Mouse (Mus musculus) MEL (cell line): ENCODE data around the gene Gm20388. TPM values are rescaled to one million over a fixed set of nuclear protein-coding genes. Genes with fewer than 3 reads are reported as not detected.

Experiments used
- DNase-seq: peaks from one replicate; pipeline ENCODE4 v3.0.0; 2011; ENCODE audit warnings: low read depth, low spot score
- H3K27ac ChIP-seq: 2 replicates; pipeline ENCODE4 v1.5.1; 2012; ENCODE audit warnings: low read depth, mild to moderate bottlenecking, control low read depth, low read length, moderate library complexity; ENCODE audit not compliant: control insufficient read depth
- H3K27me3 ChIP-seq, 2 experiments: fragments of 150-350 bp in 1 of 2; sonication (generic) in 1 of 2; 2 replicates each; pipeline ENCODE4 v1.6.1; 2012; ENCODE audit warnings: low read length in 2 of 2, mild to moderate bottlenecking in 2 of 2, improper control_type of control experiment in 1 of 2, moderate library complexity in 1 of 2; ENCODE audit not compliant: insufficient read depth in 2 of 2, control insufficient read depth in 1 of 2
- H3K36me3 ChIP-seq, 2 experiments: 2 replicates each; pipeline ENCODE4 v1.6.1; 2012 to 2014; ENCODE audit warnings: low read length in 2 of 2, improper control_type of control experiment in 1 of 2, inconsistent platforms in 1 of 2, mild to moderate bottlenecking in 1 of 2; ENCODE audit not compliant: insufficient read depth in 2 of 2, control insufficient read depth in 1 of 2
- H3K4me1 ChIP-seq, 2 experiments: fragments of 150-350 bp in 1 of 2; sonication (generic) in 1 of 2; 2 replicates each; pipeline ENCODE4 v1.6.1; 2012; ENCODE audit warnings: low read length in 2 of 2, improper control_type of control experiment in 1 of 2, mild to moderate bottlenecking in 1 of 2; ENCODE audit not compliant: insufficient read depth in 2 of 2, control insufficient read depth in 1 of 2
- H3K4me3 ChIP-seq, 2 experiments: fragments of 150-350 bp in 1 of 2; sonication (generic) in 1 of 2; 2 replicates each; pipeline ENCODE4 v1.5.1; 2012; ENCODE audit warnings: low read depth in 2 of 2, low read length in 2 of 2, mild to moderate bottlenecking in 2 of 2, moderate library complexity in 2 of 2, control low read depth in 1 of 2, improper control_type of control experiment in 1 of 2; ENCODE audit not compliant: control insufficient read depth in 1 of 2, insufficient read depth in 1 of 2
- H3K79me2 ChIP-seq: 2 replicates; pipeline ENCODE4 v1.6.1; 2012; ENCODE audit warnings: mild to moderate bottlenecking, low read length, moderate library complexity; ENCODE audit not compliant: control insufficient read depth, poor library complexity, insufficient read depth
- H3K9ac ChIP-seq: 2 replicates; pipeline ENCODE4 v1.6.1; 2012; ENCODE audit warnings: low read depth, mild to moderate bottlenecking, control low read depth, low read length, moderate library complexity; ENCODE audit not compliant: control insufficient read depth, poor library complexity, severe bottlenecking
- H3K9me3 ChIP-seq: fragments of 150-350 bp; sonication (generic); replicated peaks from 2 replicates; pipeline ENCODE4 v1.6.1; 2012; ENCODE audit warnings: mild to moderate bottlenecking, low read length, improper control_type of control experiment, moderate library complexity; ENCODE audit not compliant: insufficient read depth
- CTCF ChIP-seq, 3 experiments: IDR thresholded peaks in 2 of 3; conservative IDR thresholded peaks in 1 of 3; 2 replicates each; pipeline ENCODE4 v1.5.1; 2011 to 2012; ENCODE audit warnings: low read length in 3 of 3, low read depth in 2 of 3, mild to moderate bottlenecking in 2 of 3, improper control_type of control experiment in 1 of 3, inconsistent platforms in 1 of 3, mixed read lengths in 1 of 3, moderate library complexity in 1 of 3; ENCODE audit not compliant: control insufficient read depth in 1 of 3, insufficient read depth in 1 of 3, poor library complexity in 1 of 3, severe bottlenecking in 1 of 3
- E2F4 ChIP-seq: IDR thresholded peaks from 2 replicates; pipeline ENCODE4 v1.6.1; 2011; ENCODE audit warnings: low read depth, low read length, improper control_type of control experiment, borderline replicate concordance
- EP300 ChIP-seq, 2 experiments: IDR thresholded peaks; 2 replicates each; pipeline ENCODE4 v1.6.1; 2011; ENCODE audit warnings: improper control_type of control experiment in 2 of 2, low read length in 2 of 2, low read depth in 1 of 2, mild to moderate bottlenecking in 1 of 2
- ETS1 ChIP-seq: IDR thresholded peaks from 2 replicates; pipeline ENCODE4 v1.6.1; 2012; ENCODE audit warnings: low read depth, mild to moderate bottlenecking, inconsistent platforms, low read length, improper control_type of control experiment, moderate library complexity
- GABPA ChIP-seq: IDR thresholded peaks from 2 replicates; pipeline ENCODE4 v1.6.1; 2012; ENCODE audit warnings: low read depth, mild to moderate bottlenecking, inconsistent platforms, low read length, improper control_type of control experiment, moderate library complexity
- GATA1 ChIP-seq: IDR thresholded peaks from 2 replicates; pipeline ENCODE4 v1.6.1; 2011; ENCODE audit warnings: low read depth, low read length, improper control_type of control experiment
- KAT2A ChIP-seq: conservative IDR thresholded peaks from 2 replicates; pipeline ENCODE4 v1.6.1; 2012; ENCODE audit warnings: low read depth, low read length, improper control_type of control experiment, inconsistent platforms
- MEF2A ChIP-seq: IDR thresholded peaks from 2 replicates; pipeline ENCODE4 v1.6.1; 2014; ENCODE audit warnings: low read depth, mild to moderate bottlenecking, inconsistent platforms, low read length, improper control_type of control experiment; ENCODE audit not compliant: poor library complexity, insufficient replicate concordance, severe bottlenecking; ENCODE audit errors: extremely low read depth
- MXI1 ChIP-seq: IDR thresholded peaks from 2 replicates; pipeline ENCODE4 v1.6.1; 2011; ENCODE audit warnings: mild to moderate bottlenecking, low read depth, low read length, improper control_type of control experiment
- MYB ChIP-seq: IDR thresholded peaks from 2 replicates; pipeline ENCODE4 v1.6.1; 2011; ENCODE audit warnings: mild to moderate bottlenecking, low read depth, low read length, improper control_type of control experiment
- MYC ChIP-seq: IDR thresholded peaks from 2 replicates; pipeline ENCODE4 v1.6.1; 2011; ENCODE audit warnings: low read depth, mild to moderate bottlenecking, low read length, improper control_type of control experiment, moderate library complexity
- NELFE ChIP-seq: IDR thresholded peaks from 2 replicates; pipeline ENCODE4 v1.6.1; 2011; ENCODE audit warnings: low read depth, low read length, improper control_type of control experiment
- NRF1 ChIP-seq: IDR thresholded peaks from 2 replicates; pipeline ENCODE4 v1.6.1; 2014; ENCODE audit warnings: low read depth, mild to moderate bottlenecking, inconsistent platforms, low read length, improper control_type of control experiment, moderate library complexity; ENCODE audit not compliant: poor library complexity, insufficient read depth, severe bottlenecking
- RAD21 ChIP-seq: IDR thresholded peaks from 2 replicates; pipeline ENCODE4 v1.6.1; 2011; ENCODE audit warnings: mild to moderate bottlenecking, low read depth, low read length, improper control_type of control experiment
- RCOR1 ChIP-seq: IDR thresholded peaks from 2 replicates; pipeline ENCODE4 v1.6.1; 2012; ENCODE audit warnings: low read depth, mild to moderate bottlenecking, inconsistent platforms, low read length, improper control_type of control experiment
- SIN3A ChIP-seq: IDR thresholded peaks from 2 replicates; pipeline ENCODE4 v1.6.1; 2012; ENCODE audit warnings: low read length, improper control_type of control experiment, inconsistent platforms
- TBP ChIP-seq: IDR thresholded peaks from 2 replicates; pipeline ENCODE4 v1.8.0; 2011; ENCODE audit warnings: low read depth, low read length, improper control_type of control experiment
- UBTF ChIP-seq: IDR thresholded peaks from 2 replicates; pipeline ENCODE4 v1.6.1; 2012; ENCODE audit warnings: low read depth, mild to moderate bottlenecking, inconsistent platforms, low read length, improper control_type of control experiment, moderate library complexity, borderline replicate concordance; ENCODE audit not compliant: insufficient read depth
- USF1 ChIP-seq: IDR thresholded peaks from 2 replicates; pipeline ENCODE4 v1.6.1; 2014; ENCODE audit warnings: low read depth, mild to moderate bottlenecking, inconsistent platforms, low read length, improper control_type of control experiment, moderate library complexity
- USF2 ChIP-seq, 2 experiments: IDR thresholded peaks; 2 replicates each; pipeline ENCODE4 v1.6.1; 2011 to 2012; ENCODE audit warnings: improper control_type of control experiment in 2 of 2, low read length in 2 of 2, borderline replicate concordance in 1 of 2, inconsistent platforms in 1 of 2, low read depth in 1 of 2, mild to moderate bottlenecking in 1 of 2; ENCODE audit not compliant: insufficient read depth in 1 of 2
- polyA plus RNA-seq, 2 experiments: library from polyadenylated mRNA; stranded (reverse) in 1 of 2; unstranded in 1 of 2; fragments of >175 nt in 1 of 2; fragments of >200 nt in 1 of 2; gene quantifications; 2 replicates each; pipeline versions ENCODE4 v1.2.1 to v1.2.4; 2012; ENCODE audit warnings: low replicate concordance in 2 of 2, low read depth in 1 of 2; ENCODE audit not compliant: insufficient read length in 2 of 2, insufficient read depth in 1 of 2, missing spikeins in 1 of 2
- total RNA-seq: library from RNA; depleted of rRNA; stranded (reverse); fragments of 300-350 nt; gene quantifications from 2 replicates; pipeline ENCODE4 v1.2.3, GENCODE M21; 2012

The Gm20388 gene
- total and polyA plus RNA-seq, 3 experiments, result 11.1 to 17.8 TPM; not detected in 1

GRCm38 (mm10) chr8:121557746-121558145 lies 1647.1 kb downstream of the Gm20388 start:
- Histone ChIP-seq H3K4me1 (no peaks in the 10 kb centered on the region), H3K9ac (no peak overlapping the region), H3K27ac (no peak overlapping the region), H3K36me3 (no peaks in the 10 kb centered on the region; a peak in 1 of 4 replicates)
- no peak for DNase-seq
- TF ChIP-seq MYB (no peak), MYC (no peak), CTCF (IDR thresholded peaks at IDR 0.05 in 2 of 3, conservative IDR thresholded peaks at IDR 0.05 in 1 of 3; ENCODE audit: control insufficient read depth in 1 of 3, insufficient read depth in 1 of 3, low read depth in 2 of 3, low read length in 3 of 3, poor library complexity in 1 of 3, severe bottlenecking in 1 of 3) (no peak), TBP (no peak), RAD21 (no peak), RCOR1 (no peak), USF1 (no peak), SIN3A (no peak), UBTF (no peak), NELFE (no peak), MXI1 (no peak), MEF2A (no peak), NRF1 (no peak), EP300 (IDR thresholded peaks at IDR 0.05; ENCODE audit: low read depth in 1 of 2, low read length in 2 of 2) (no peak), GATA1 (no peak)
- TF ChIP-seq, all 39 proteins: peak for 0
- Histone ChIP-seq H3K9me3 (no peaks in the 10 kb centered on the region), H3K79me2 (no peaks in the 10 kb centered on the region), H3K27me3 (no peaks in the 10 kb centered on the region), H3K4me3 (no peak overlapping the region)

- Histone ChIP-seq H3K9ac (no peak overlapping the region), H3K4me3 (no peak overlapping the region), H3K79me2 (no peaks in the 10 kb centered on the region), H3K27me3 (no peaks in the 10 kb centered on the region), H3K27ac (no peak overlapping the region), H3K36me3 (no peaks in the 10 kb centered on the region; a peak in 1 of 4 replicates), H3K9me3 (no peaks in the 10 kb centered on the region), H3K4me1 (no peaks in the 10 kb centered on the region)
- TF ChIP-seq GABPA (no peak), SIN3A (no peak), KAT2A (no peak), RCOR1 (no peak), ETS1 (no peak), MYB (no peak), E2F4 (no peak), NELFE (no peak), MXI1 (no peak), EP300 (IDR thresholded peaks at IDR 0.05; ENCODE audit: low read depth in 1 of 2, low read length in 2 of 2) (no peak), USF1 (no peak), GATA1 (no peak), USF2 (IDR thresholded peaks at IDR 0.05; ENCODE audit: borderline replicate concordance in 1 of 2, insufficient read depth in 1 of 2, low read depth in 1 of 2, low read length in 2 of 2) (no peak)
- no peak for DNase-seq
Observed at GRCm38 (mm10) chr8:121558538-121558937, 1647.9 kb downstream of the Gm20388 start.
